ENCODE assay signal across 8 mouse cellular contexts in genomic region chr7:102442432-102442831, GRCm38 (mm10). TPM values are rescaled to one million over a fixed set of nuclear protein-coding genes. Genes with fewer than 3 reads are reported as not detected.
DNase-seq lines count a peak whose midpoint lies in the region; ATAC-seq and TF ChIP-seq lines count a peak whose summit lies in the region.

No protein-coding gene starts in this region.

- no peaks in the 10 kb centered on the region for H3K9me3 ChIP-seq in heart, embryonic 10.5 days
- H3K9me3 ChIP-seq in liver, embryonic 11.5 days (ENCODE audit: control insufficient read depth, low read length): no peaks in the 10 kb centered on the region

- H3K4me1 ChIP-seq in heart, embryonic 10.5 days: peaks cover 13% of the 10 kb centered on the region
- peaks cover 2% of the 10 kb centered on the region; the same call in 1 of the 2 replicates for H3K4me1 ChIP-seq in embryonic fibroblast, embryonic 13.5 days (ENCODE audit: control insufficient read depth, insufficient read depth, low read length)
- H3K4me1 ChIP-seq in liver, embryonic 11.5 days (replicated peaks; ENCODE audit: control insufficient read depth, insufficient read depth, low read length): peaks cover 12% of the 10 kb centered on the region

- TF ChIP-seq CTCF in embryonic fibroblast, embryonic 13.5 days (IDR thresholded peaks at IDR 0.05; ENCODE audit: borderline replicate concordance, insufficient read depth, low read length): no peak

- 2% methylated on average over 4 of the region's 4 CpGs for WGBS in heart, embryonic 10.5 days
- 3% methylated on average over 4 of the region's 4 CpGs for WGBS in liver, embryonic 11.5 days

- peak overlapping the region; percentile 98 for H3K9ac ChIP-seq in liver, embryonic 11.5 days (ENCODE audit: low read depth, low read length)

- H3K36me3 ChIP-seq in heart, embryonic 10.5 days: peaks cover 36% of the 10 kb centered on the region
- peaks cover 17% of the 10 kb centered on the region for H3K36me3 ChIP-seq in liver, embryonic 11.5 days (ENCODE audit: control insufficient read depth, insufficient read depth, low read length)

- TF ChIP-seq POLR2A in embryonic fibroblast, embryonic 13.5 days (IDR thresholded peaks at IDR 0.05; ENCODE audit: low read depth, low read length): no peak

- H3K4me2 ChIP-seq in liver, embryonic 11.5 days: peak overlapping the region; percentile 88

- H3K27me3 ChIP-seq in heart, embryonic 10.5 days (ENCODE audit: insufficient read depth, poor library complexity, severe bottlenecking): peaks cover 10% of the 10 kb centered on the region
- no peaks in the 10 kb centered on the region for H3K27me3 ChIP-seq in liver, embryonic 11.5 days (replicated peaks; ENCODE audit: control insufficient read depth, insufficient read depth, low read length)

- peak overlapping the region; percentile 93 for H3K27ac ChIP-seq in heart, embryonic 10.5 days
- H3K27ac ChIP-seq in embryonic fibroblast, embryonic 13.5 days (ENCODE audit: insufficient read depth, low read length): peak overlapping the region; percentile 62
- peak overlapping the region; percentile 98 for H3K27ac ChIP-seq in liver, embryonic 11.5 days (ENCODE audit: low read depth, low read length)

- ATAC-seq in liver, embryonic 11.5 days (replicated peaks; ENCODE audit: low FRiP score): no peak

- DNase-seq in heart, embryonic 10.5 days (ENCODE audit: low spot score): no peak
- DNase-seq in heart, postnatal 36 days: no peak
- DNase-seq in 3T3-L1 (ENCODE audit: low read depth, low spot score): peak; percentile 28
- no peak for DNase-seq in liver, embryonic 11.5 days (ENCODE audit: low spot score)
- DNase-seq in frontal cortex, postnatal 14 days (ENCODE audit: low spot score in 2 of 2): no peak
- DNase-seq in right cerebral cortex, adult 2 months (ENCODE audit: low spot score in 2 of 2): no peak
- DNase-seq in kidney, adult 18-20 months: no peak

- peak overlapping the region; percentile 76 for H3K4me3 ChIP-seq in heart, embryonic 10.5 days
- H3K4me3 ChIP-seq in embryonic fibroblast, embryonic 13.5 days (ENCODE audit: insufficient read depth, low read length): peak overlapping the region; percentile 81
- peak overlapping the region; percentile 92 for H3K4me3 ChIP-seq in liver, embryonic 11.5 days (ENCODE audit: low read depth, low read length)

- intact Hi-C loops in heart, postnatal 36 days (cut with DNase I): no loop called here

RNA-seq across cellular contexts. Expression of gene Rrm1, which starts 0.9 kb away (rescaled TPM):
- polyA plus RNA-seq in heart, embryonic 10.5 days (2016; fragmentation: Nextera tagmentation; extraction: Ambion mirVana): 190 and 198 TPM in 2 replicates
- total RNA-seq in heart, postnatal 36 days (2021): 10 to 100 TPM in 1 of 2 experiments, 1 to 10 TPM in 1; 9.6 to 10.9 TPM
- polyA plus RNA-seq in embryonic fibroblast, embryonic 13.5 days (2011; ENCODE audit: insufficient read length, low read depth, missing spikeins): 167 and 222 TPM in 2 replicates
- 284 and 324 TPM in 2 replicates for polyA plus RNA-seq in liver, embryonic 11.5 days (2014; fragmentation: Nextera tagmentation; extraction: Ambion mirVana)

RNA-seq across cellular contexts. Expression of gene Olfr543, which starts 39.0 kb away (rescaled TPM):
- polyA plus RNA-seq in heart, embryonic 10.5 days (2016; fragmentation: Nextera tagmentation; extraction: Ambion mirVana): 0.19 and 0.22 TPM in 2 replicates
- total RNA-seq in heart, postnatal 36 days (2021): not detected
- not detected in 2 replicates for polyA plus RNA-seq in embryonic fibroblast, embryonic 13.5 days (2011; ENCODE audit: insufficient read length, low read depth, missing spikeins)
- polyA plus RNA-seq in liver, embryonic 11.5 days (2014; fragmentation: Nextera tagmentation; extraction: Ambion mirVana): 0.40 and 0.47 TPM in 2 replicates

RNA-seq across cellular contexts. Expression of gene Olfr544, which starts 45.7 kb away (rescaled TPM):
- polyA plus RNA-seq in heart, embryonic 10.5 days (2016; fragmentation: Nextera tagmentation; extraction: Ambion mirVana): 0.04 TPM in 2 replicates
- not detected for total RNA-seq in heart, postnatal 36 days (2021)
- not detected in 2 replicates for polyA plus RNA-seq in embryonic fibroblast, embryonic 13.5 days (2011; ENCODE audit: insufficient read length, low read depth, missing spikeins)
- 0.05 and 0.12 TPM in 2 replicates for polyA plus RNA-seq in liver, embryonic 11.5 days (2014; fragmentation: Nextera tagmentation; extraction: Ambion mirVana)

RNA-seq across cellular contexts. Expression of gene Olfr545, which starts 56.9 kb away (rescaled TPM):
- 0.11 TPM in 1 of 2 replicates, not detected in the other for polyA plus RNA-seq in heart, embryonic 10.5 days (2016; fragmentation: Nextera tagmentation; extraction: Ambion mirVana)
- not detected for total RNA-seq in heart, postnatal 36 days (2021)
- polyA plus RNA-seq in embryonic fibroblast, embryonic 13.5 days (2011; ENCODE audit: insufficient read length, low read depth, missing spikeins): not detected in 2 replicates
- 0.04 and 0.10 TPM in 2 replicates for polyA plus RNA-seq in liver, embryonic 11.5 days (2014; fragmentation: Nextera tagmentation; extraction: Ambion mirVana)
